Mouse (Mus musculus) myocyte (in vitro differentiated cells): ENCODE data around the gene Pnkd.

Source experiments
- CEBPB ChIP-seq: IDR thresholded peaks from 2 replicates; pipeline ENCODE4 v1.6.1; 2011; ENCODE audit warnings: mild to moderate bottlenecking, moderate library complexity; ENCODE audit not compliant: poor library complexity, insufficient read depth, severe bottlenecking
- E2F4 ChIP-seq: IDR thresholded peaks from one replicate; pipeline ENCODE4 v1.6.1; 2011; ENCODE audit warnings: mild to moderate bottlenecking, control low read depth, moderate library complexity; ENCODE audit not compliant: insufficient read depth
- MAX ChIP-seq: IDR thresholded peaks from one replicate; pipeline ENCODE4 v1.6.1; 2011; ENCODE audit warnings: low read depth, mild to moderate bottlenecking, control low read depth
- MYOD1 ChIP-seq, 3 experiments: IDR thresholded peaks; one replicate each; pipeline ENCODE4 v1.6.1; 2011; ENCODE audit warnings: control low read depth in 2 of 3, low read depth in 2 of 3, mild to moderate bottlenecking in 2 of 3, moderate library complexity in 1 of 3; ENCODE audit not compliant: insufficient read length in 2 of 3, control insufficient read depth in 1 of 3
- MYOG ChIP-seq, 3 experiments: IDR thresholded peaks; one replicate each; pipeline ENCODE4 v1.6.1; 2011; ENCODE audit warnings: control low read depth in 2 of 3, low read depth in 2 of 3, mild to moderate bottlenecking in 2 of 3; ENCODE audit not compliant: insufficient read length in 2 of 3, control insufficient read depth in 1 of 3, insufficient read depth in 1 of 3
- POLR2A ChIP-seq: IDR thresholded peaks from one replicate; pipeline ENCODE4 v1.6.1; 2011; ENCODE audit warnings: low read depth, mild to moderate bottlenecking, control low read depth, moderate library complexity; ENCODE audit not compliant: insufficient read length
- POLR2AphosphoS2 ChIP-seq: IDR thresholded peaks from one replicate; pipeline ENCODE4 v1.6.1; 2011; ENCODE audit warnings: low read depth, control low read depth; ENCODE audit not compliant: insufficient read length
- REST ChIP-seq: IDR thresholded peaks from one replicate; pipeline ENCODE4 v1.6.1; 2011; ENCODE audit warnings: mild to moderate bottlenecking, control low read depth, moderate library complexity; ENCODE audit not compliant: insufficient read depth, insufficient read length
- SRF ChIP-seq: IDR thresholded peaks from one replicate; pipeline ENCODE4 v1.6.1; 2011; ENCODE audit warnings: low read depth; ENCODE audit not compliant: control insufficient read depth, insufficient read length
- TCF12 ChIP-seq: IDR thresholded peaks from one replicate; pipeline ENCODE4 v1.6.1; 2011; ENCODE audit warnings: mild to moderate bottlenecking, control low read depth; ENCODE audit not compliant: poor library complexity, insufficient read depth, severe bottlenecking
- TCF3 ChIP-seq: IDR thresholded peaks from one replicate; pipeline ENCODE4 v1.6.1; 2011; ENCODE audit warnings: low read depth, control low read depth; ENCODE audit not compliant: insufficient read length
- USF1 ChIP-seq: IDR thresholded peaks from one replicate; pipeline ENCODE4 v1.6.1; 2011; ENCODE audit warnings: low read depth, mild to moderate bottlenecking, control low read depth, moderate library complexity

GRCm38 (mm10) chr1:74393697-74394096, 109.0 kb downstream of the Pnkd start:
- TF ChIP-seq MAX, result no peak
- TF ChIP-seq REST, result no peak
- no peak for TF ChIP-seq MYOG (IDR thresholded peaks at IDR 0.05; ENCODE audit: control insufficient read depth in 1 of 3, insufficient read depth in 1 of 3, insufficient read length in 2 of 3, low read depth in 2 of 3)
- no peak for TF ChIP-seq POLR2A
- no peak for TF ChIP-seq MYOD1 (IDR thresholded peaks at IDR 0.05; ENCODE audit: control insufficient read depth in 1 of 3, insufficient read length in 2 of 3, low read depth in 2 of 3)
- TF ChIP-seq TCF12, result no peak
- no peak for TF ChIP-seq USF1
- no peak for TF ChIP-seq SRF
- no peak for TF ChIP-seq CEBPB
- no peak for TF ChIP-seq E2F4
- TF ChIP-seq TCF3, result no peak
- TF ChIP-seq POLR2AphosphoS2, result no peak
